In the genomic region with DNA sequence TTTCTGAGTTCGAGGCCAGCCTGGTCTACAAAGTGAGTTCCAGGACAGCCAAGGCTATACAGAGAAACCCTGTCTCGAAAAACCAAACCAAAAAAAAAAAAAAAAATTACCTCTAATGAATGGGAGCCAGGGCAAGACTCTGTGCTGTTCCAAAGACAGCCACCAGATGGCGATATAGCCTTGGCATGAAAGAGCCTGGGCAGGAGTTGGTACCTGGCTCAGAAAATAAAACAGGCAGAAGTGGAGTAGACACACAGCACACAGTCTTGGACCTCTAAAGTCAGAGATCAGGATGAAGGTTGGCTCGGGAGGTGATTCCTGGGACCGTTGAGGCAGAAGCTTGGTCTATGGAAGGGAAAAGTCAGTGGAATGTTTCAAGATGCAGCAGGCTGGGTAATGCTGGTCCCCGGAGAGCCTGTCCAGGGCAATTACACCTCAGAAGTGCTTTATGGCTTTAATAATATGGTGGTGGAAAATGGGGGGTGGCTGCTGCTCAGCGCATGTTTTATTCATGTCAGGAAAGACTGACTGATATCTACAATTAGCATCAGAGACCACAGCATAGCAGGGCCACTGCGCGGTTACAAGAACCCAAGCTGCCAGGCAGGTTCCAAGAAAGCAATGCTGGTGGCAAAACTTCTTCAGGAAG, we compare ENCODE assay signal across 8 mouse cellular contexts. TPM values are rescaled to one million over a fixed set of nuclear protein-coding genes. Genes with fewer than 3 reads are reported as not detected.
DNase-seq lines count a peak whose midpoint lies in the region; ATAC-seq and TF ChIP-seq lines count a peak whose summit lies in the region.

No protein-coding gene starts in this region.

- TF ChIP-seq CTCF in testis, adult 2 months (IDR thresholded peaks at IDR 0.05; ENCODE audit: control insufficient read depth, insufficient read depth, insufficient replicate concordance, low read depth, low read length) = peak; percentile 67; the same call in 1 of the 2 replicates

- DNase-seq in B cell, adult 2 months = peak; percentile 85 to 87
- DNase-seq in adrenal gland, adult 2 months = peak; percentile 78
- peak; percentile 91 for DNase-seq in embryo, embryonic 10.5 days (ENCODE audit: low spot score)
- DNase-seq in gastrocnemius, postnatal 25 days = peak; percentile 39
- peak; percentile 70 for DNase-seq in liver, embryonic 11.5 days (ENCODE audit: low spot score)

- no peaks in the 10 kb centered on the region for H3K4me1 ChIP-seq in kidney, embryonic 16.5 days (ENCODE audit: insufficient read depth, low read length)
- no peaks in the 10 kb centered on the region for H3K4me1 ChIP-seq in liver, embryonic 11.5 days (replicated peaks; ENCODE audit: control insufficient read depth, insufficient read depth, low read length)
- no peaks in the 10 kb centered on the region for H3K4me1 ChIP-seq in neural tube, embryonic 12.5 days
- H3K4me1 ChIP-seq in testis, adult 2 months (ENCODE audit: control insufficient read depth, insufficient read depth, low read length) = peaks cover 3% of the 10 kb centered on the region

- no peak overlapping the region for H3K27ac ChIP-seq in kidney, embryonic 16.5 days (ENCODE audit: low read length)
- no peak overlapping the region for H3K27ac ChIP-seq in liver, embryonic 11.5 days (ENCODE audit: low read depth, low read length)
- no peak overlapping the region for H3K27ac ChIP-seq in neural tube, embryonic 12.5 days
- H3K27ac ChIP-seq in testis, adult 2 months (ENCODE audit: control insufficient read depth, insufficient read depth, low read depth, low read length) = no peak overlapping the region

- peak; percentile 58; the same call in 1 of the 2 replicates for ATAC-seq in kidney, embryonic 16.5 days (ENCODE audit: low FRiP score, low TSS enrichment)
- no peak for ATAC-seq in liver, embryonic 11.5 days (replicated peaks; ENCODE audit: low FRiP score)
- peak; percentile 53 for ATAC-seq in neural tube, embryonic 12.5 days (ENCODE audit: low FRiP score, low read depth)

- H3K9me3 ChIP-seq in kidney, embryonic 16.5 days (ENCODE audit: low read length) = no peaks in the 10 kb centered on the region
- no peaks in the 10 kb centered on the region for H3K9me3 ChIP-seq in liver, embryonic 11.5 days (ENCODE audit: control insufficient read depth, low read length)
- no peaks in the 10 kb centered on the region for H3K9me3 ChIP-seq in neural tube, embryonic 12.5 days

- no peak overlapping the region for H3K4me2 ChIP-seq in kidney, embryonic 16.5 days (replicated peaks; ENCODE audit: low read depth, low read length)
- no peak overlapping the region for H3K4me2 ChIP-seq in liver, embryonic 11.5 days
- H3K4me2 ChIP-seq in neural tube, embryonic 12.5 days (replicated peaks) = no peak overlapping the region

- no peak overlapping the region for H3K9ac ChIP-seq in kidney, embryonic 16.5 days (replicated peaks; ENCODE audit: low read length)
- no peak overlapping the region for H3K9ac ChIP-seq in liver, embryonic 11.5 days (ENCODE audit: low read depth, low read length)
- H3K9ac ChIP-seq in neural tube, embryonic 12.5 days = no peak overlapping the region

- H3K4me3 ChIP-seq in kidney, embryonic 16.5 days (ENCODE audit: low read length) = no peak overlapping the region
- no peak overlapping the region for H3K4me3 ChIP-seq in liver, embryonic 11.5 days (ENCODE audit: low read depth, low read length)
- no peak overlapping the region for H3K4me3 ChIP-seq in neural tube, embryonic 12.5 days
- H3K4me3 ChIP-seq in testis, adult 2 months (ENCODE audit: control insufficient read depth, low read depth, low read length) = no peak overlapping the region

- TF ChIP-seq POLR2A in testis, adult 2 months (IDR thresholded peaks at IDR 0.05; ENCODE audit: control insufficient read depth, low read depth, low read length) = no peak

- H3K27me3 ChIP-seq in kidney, embryonic 16.5 days (ENCODE audit: insufficient read depth, low read length) = 0 out of 2 replicates have a peak, but pooled peaks cover 3% of the 10 kb centered on the region
- H3K27me3 ChIP-seq in liver, embryonic 11.5 days (replicated peaks; ENCODE audit: control insufficient read depth, insufficient read depth, low read length) = peaks cover 10% of the 10 kb centered on the region
- 0 out of 2 replicates have a peak, but pooled peaks cover 6% of the 10 kb centered on the region for H3K27me3 ChIP-seq in neural tube, embryonic 12.5 days (replicated peaks)
- no peaks in the 10 kb centered on the region for H3K27me3 ChIP-seq in testis, adult 2 months (ENCODE audit: control insufficient read depth, insufficient read depth, low read length)

- 31% methylated on average over 9 of the region's 9 CpGs for WGBS in kidney, embryonic 16.5 days
- 47% methylated on average over 9 of the region's 9 CpGs for WGBS in liver, embryonic 11.5 days
- WGBS in neural tube, embryonic 12.5 days = 27% methylated on average over 9 of the region's 9 CpGs

- no peaks in the 10 kb centered on the region for H3K36me3 ChIP-seq in kidney, embryonic 16.5 days (ENCODE audit: insufficient read depth, low read length)
- H3K36me3 ChIP-seq in liver, embryonic 11.5 days (ENCODE audit: control insufficient read depth, insufficient read depth, low read length) = no peaks in the 10 kb centered on the region
- H3K36me3 ChIP-seq in neural tube, embryonic 12.5 days = peaks cover 6% of the 10 kb centered on the region; the same call in 1 of the 2 replicates
- H3K36me3 ChIP-seq in testis, adult 2 months (ENCODE audit: control insufficient read depth, insufficient read depth, low read length) = no peaks in the 10 kb centered on the region

RNA-seq across cellular contexts. Expression of a gene that starts 13.1 kb away (rescaled TPM):
- total RNA-seq in adrenal gland, adult 2 months (2021) = not detected
- not detected in 2 replicates for polyA plus RNA-seq in adrenal gland, adult 2 months (2012; rRNA removed)
- total RNA-seq in gastrocnemius, postnatal 25 days (2021) = not detected
- polyA plus RNA-seq in kidney, embryonic 16.5 days (2015; fragmentation: Nextera tagmentation; extraction: Ambion mirVana) = not detected in 2 replicates
- not detected in 2 replicates for polyA plus RNA-seq in liver, embryonic 11.5 days (2014; fragmentation: Nextera tagmentation; extraction: Ambion mirVana)
- polyA plus RNA-seq in neural tube, embryonic 12.5 days (2016; fragmentation: Nextera tagmentation; extraction: Ambion mirVana) = not detected in 2 replicates
- polyA plus RNA-seq in testis, adult 2 months (2012; rRNA removed) = 0.93 and 1.8 TPM in 2 replicates

RNA-seq across cellular contexts. Expression of a gene that starts 14.6 kb away (rescaled TPM):
- under 1 TPM; 0.23 to 0.38 TPM for total RNA-seq in adrenal gland, adult 2 months (2021)
- 0.18 and 0.58 TPM in 2 replicates for polyA plus RNA-seq in adrenal gland, adult 2 months (2012; rRNA removed)
- not detected for total RNA-seq in gastrocnemius, postnatal 25 days (2021)
- 1.1 and 1.2 TPM in 2 replicates for polyA plus RNA-seq in kidney, embryonic 16.5 days (2015; fragmentation: Nextera tagmentation; extraction: Ambion mirVana)
- polyA plus RNA-seq in liver, embryonic 11.5 days (2014; fragmentation: Nextera tagmentation; extraction: Ambion mirVana) = 0.14 and 0.29 TPM in 2 replicates
- 2.1 and 2.4 TPM in 2 replicates for polyA plus RNA-seq in neural tube, embryonic 12.5 days (2016; fragmentation: Nextera tagmentation; extraction: Ambion mirVana)
- 70.2 and 93.7 TPM in 2 replicates for polyA plus RNA-seq in testis, adult 2 months (2012; rRNA removed)

Comparison
In these comparisons a context has a peak if more than half of its experiments do, and no peak if none do; other contexts are left out.
1. DNase-seq: peak in every context shown above with its lines; median percentile 91 in embryo, embryonic 10.5 days; 86 in B cell, adult 2 months; 78 in adrenal gland, adult 2 months; 70 in liver, embryonic 11.5 days; 39 in gastrocnemius, postnatal 25 days.
2. RNA of a gene that starts 14.6 kb away (polyA plus RNA-seq): 70.2 to 93.7 TPM in testis, adult 2 months; 2.1 to 2.4 TPM in neural tube, embryonic 12.5 days, 1.1 to 1.2 TPM in kidney, embryonic 16.5 days, 0.18 to 0.58 TPM in adrenal gland, adult 2 months and 0.14 to 0.29 TPM in liver, embryonic 11.5 days; every median in the first group is over 10 times any median in the second.